Mouse (Mus musculus) intestine, embryonic 16.5 days (tissue): ENCODE measurements around the gene Gm13089. TPM values are rescaled to one million over a fixed set of nuclear protein-coding genes. Genes with fewer than 3 reads are reported as not detected.
"Not testable (repeated sequence)": the region's sequence is repeated elsewhere in the genome, so short reads cannot be mapped to it uniquely, and the experiment has no call there.

ENCODE experiments used
- ATAC-seq: fragments of 200-750 bp; cut with Nextera tagmentation; 2 replicates; pipeline ENCODE4 v1.8.0; 2017; ENCODE audit warnings: moderate TSS enrichment, moderate library complexity
- H3K27ac ChIP-seq: fragments of 300-500 bp; sonication (generic); 2 replicates; pipeline ENCODE4 v1.5.1; 2014; ENCODE audit warnings: mild to moderate bottlenecking, low read length
- H3K27me3 ChIP-seq: fragments of 300-500 bp; sonication (generic); replicated peaks from 2 replicates; pipeline ENCODE4 v1.6.1; 2014; ENCODE audit warnings: low read length, control low read depth, mixed read lengths; ENCODE audit not compliant: control insufficient read depth, insufficient read depth
- H3K36me3 ChIP-seq: fragments of 300-500 bp; sonication (generic); 2 replicates; pipeline ENCODE4 v1.6.1; 2014; ENCODE audit warnings: low read length, control low read depth; ENCODE audit not compliant: control insufficient read depth, insufficient read depth
- H3K4me1 ChIP-seq: fragments of 300-500 bp; sonication (generic); 2 replicates; pipeline ENCODE4 v1.6.1; 2014; ENCODE audit warnings: low read length, control low read depth, mixed read lengths; ENCODE audit not compliant: control insufficient read depth, insufficient read depth
- H3K4me2 ChIP-seq: fragments of 300-500 bp; sonication (generic); 2 replicates; pipeline ENCODE4 v1.6.1; 2014; ENCODE audit warnings: low read depth, low read length, control low read depth
- H3K4me3 ChIP-seq: fragments of 300-500 bp; sonication (generic); 2 replicates; pipeline ENCODE4 v1.5.1; 2014; ENCODE audit warnings: mild to moderate bottlenecking, low read length
- H3K9ac ChIP-seq: fragments of 300-500 bp; sonication (generic); 2 replicates; pipeline ENCODE4 v1.6.1; 2014; ENCODE audit warnings: low read depth, low read length
- H3K9me3 ChIP-seq: fragments of 300-500 bp; sonication (generic); 2 replicates; pipeline ENCODE4 v1.6.1; 2016; ENCODE audit warnings: low read length, control low read depth; ENCODE audit not compliant: control insufficient read depth
- WGBS: fragments of 180-500 bp; shearing (Covaris S2); extraction: QIAGEN DNeasy Blood & Tissue Kit; methylation state at CpG from one replicate; pipeline ENCODE4 v1.1.7; 2014; 5-methylcytosine and 5-hydroxymethylcytosine counted together
- polyA plus RNA-seq: library from polyadenylated mRNA; unstranded; fragments of >200 nt; fragmentation: Nextera tagmentation; extraction: Ambion mirVana; gene quantifications from 2 replicates; pipeline ENCODE4 v1.2.1, GENCODE M21; 2015

The Gm13089 gene
- not detected in 2 replicates for polyA plus RNA-seq

DNA sequence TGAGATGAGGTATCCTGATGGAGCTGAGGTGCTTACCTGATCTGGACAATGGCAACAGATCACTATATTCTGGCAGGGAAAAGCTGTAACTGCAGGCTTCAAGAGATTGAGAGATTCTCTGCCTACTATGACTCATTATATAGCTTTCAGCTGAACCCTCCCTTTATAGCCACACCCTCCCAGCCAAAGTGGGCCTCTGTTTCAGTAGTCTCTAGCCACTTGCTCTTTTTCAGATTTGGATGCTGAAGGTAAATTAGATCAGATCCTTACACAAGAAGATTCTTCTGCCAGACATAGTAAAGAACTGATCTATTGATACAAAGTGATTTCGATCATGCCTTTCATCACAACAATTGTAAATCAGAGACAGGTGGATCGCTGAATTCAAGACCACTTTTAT, at the start of gene Gm13089:
TSS of gene Gm13089 (minus strand) at position 101 of the 400 bp plus-strand sequence.
- no peak for ATAC-seq
- H3K9ac ChIP-seq, result no peak within 1 kb of the TSS
- peaks cover 4% of the 10 kb centered on the region; the same call in 1 of the 2 replicates for H3K9me3 ChIP-seq
- no peak within 1 kb of the TSS for H3K4me2 ChIP-seq
- no peaks in the 10 kb centered on the region for H3K36me3 ChIP-seq
- H3K27ac ChIP-seq, result no peak within 1 kb of the TSS
- H3K27me3 ChIP-seq, result no peaks in the 10 kb centered on the region
- 80% methylated on average over 2 of the region's 2 CpGs for WGBS
- H3K4me1 ChIP-seq, result no peaks in the 10 kb centered on the region
- no peak within 1 kb of the TSS for H3K4me3 ChIP-seq

- Histone ChIP-seq H3K36me3 (no peaks in the 10 kb centered on the region), H3K4me1 (no peaks in the 10 kb centered on the region), H3K9me3 (no peaks in the 10 kb centered on the region), H3K27me3 (no peaks in the 10 kb centered on the region), H3K4me3 (no peak within 1 kb of the TSS), H3K4me2 (no peak within 1 kb of the TSS), H3K27ac (no peak within 1 kb of the TSS), H3K9ac (no peak within 1 kb of the TSS)
- ATAC-seq, result no peak
- WGBS, result 92% methylated on average over 1 of the region's 1 CpGs
These were observed 16.6 kb upstream of the Gm13089 start, which contains the start of gene Gm13078 for GRCm38 (mm10) chr4:143719155-143719554. TSS of gene Gm13078 (plus strand) at chr4:143719455.

DNA sequence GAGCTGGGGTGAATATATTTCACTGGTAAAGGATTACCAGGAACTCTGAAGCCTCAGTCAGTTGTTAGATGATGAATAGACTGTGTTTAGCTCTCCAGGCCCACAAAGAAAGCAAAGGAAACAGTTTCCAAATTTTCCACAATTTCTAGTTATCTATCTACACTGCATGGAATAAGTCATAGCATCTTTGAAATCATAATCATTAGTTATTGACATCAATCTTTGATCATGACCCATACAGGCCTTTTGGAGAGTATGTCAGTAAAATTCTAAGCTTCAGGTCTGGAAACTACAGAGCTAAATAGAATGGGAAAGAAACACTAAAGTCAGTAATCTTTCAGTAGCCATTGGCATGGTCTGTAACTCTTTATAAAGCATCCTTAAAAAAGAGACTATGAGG, 45.4 kb downstream of the Gm13089 start, which contains the start of gene Gm13088:
TSS of gene Gm13088 (minus strand) at position 101 of the 400 bp plus-strand sequence.
- ATAC-seq, H3K36me3 ChIP-seq, H3K9ac ChIP-seq, H3K4me3 ChIP-seq, H3K4me1 ChIP-seq, H3K4me2 ChIP-seq, H3K27me3 ChIP-seq, H3K27ac ChIP-seq, H3K9me3 ChIP-seq: not testable (repeated sequence)

Other genes starting within 250 kb of the Gm13089 start
- not detected in 2 replicates for gene Gm13043, start 191.4 kb downstream of the Gm13089 start, polyA plus RNA-seq
- gene Gm13040, start 166.8 kb downstream of the Gm13089 start, polyA plus RNA-seq, result not detected in 2 replicates
- not detected in 2 replicates for gene BC080695, start 151.0 kb downstream of the Gm13089 start, polyA plus RNA-seq
- gene Gm13057, start 151.0 kb downstream of the Gm13089 start, polyA plus RNA-seq, result not detected in 2 replicates
- not detected in 2 replicates for gene Gm13083, start 87.7 kb downstream of the Gm13089 start, polyA plus RNA-seq
- gene Gm13088, start 45.5 kb downstream of the Gm13089 start, polyA plus RNA-seq, result not detected in 2 replicates
- not detected in 2 replicates for gene Gm13078, start 16.7 kb upstream of the Gm13089 start, polyA plus RNA-seq
- not detected in 2 replicates for gene Gm13023, start 86.6 kb upstream of the Gm13089 start, polyA plus RNA-seq
- not detected in 2 replicates for gene Gm13084, start 113.4 kb upstream of the Gm13089 start, polyA plus RNA-seq
- gene Gm13103, start 143.8 kb upstream of the Gm13089 start, polyA plus RNA-seq, result not detected in 2 replicates
- not detected in 2 replicates for gene Pramef6, start 197.7 kb upstream of the Gm13089 start, polyA plus RNA-seq
- gene Pramef25, start 248.3 kb upstream of the Gm13089 start, polyA plus RNA-seq, result not detected in 2 replicates